Mouse (Mus musculus) bone marrow, adult 2 months (tissue): ENCODE measurements at regions not wholly inside any gene's neighbourhood (a gene's known extent, or its start where the extent isn't known, plus 50 kb on each side); places are given as distances from the start of the nearest gene placed in this dataset.

Experiments
- H3K27ac ChIP-seq: fragments of 200-500 bp; 2 replicates; pipeline ENCODE4 v1.5.1; 2012; ENCODE audit warnings: low read depth, mild to moderate bottlenecking, control low read depth, inconsistent platforms, low read length; ENCODE audit not compliant: control insufficient read depth, poor library complexity, insufficient read depth
- H3K4me1 ChIP-seq: fragments of 200-500 bp; 2 replicates; pipeline ENCODE4 v1.6.1; 2011; ENCODE audit warnings: low read length; ENCODE audit not compliant: control insufficient read depth, insufficient read depth
- H3K4me3 ChIP-seq: fragments of 200-500 bp; replicated peaks from 2 replicates; pipeline ENCODE3; 2011; ENCODE audit warnings: mild to moderate bottlenecking, low read depth, low read length, control low read depth; ENCODE audit not compliant: control insufficient read depth
- CTCF ChIP-seq: fragments of 200-500 bp; IDR thresholded peaks from 2 replicates; pipeline ENCODE4 v1.5.1; 2011; ENCODE audit warnings: low read length, control low read depth; ENCODE audit not compliant: control insufficient read depth, insufficient read depth
- POLR2A ChIP-seq: fragments of 200-500 bp; IDR thresholded peaks from 2 replicates; pipeline ENCODE4 v1.6.1; 2011; ENCODE audit warnings: low read depth, mild to moderate bottlenecking, control low read depth, low read length, borderline replicate concordance; ENCODE audit not compliant: control insufficient read depth
- WGBS: fragments of 180-500 bp; shearing (Covaris S2); methylation state at CpG from one replicate; pipeline ENCODE4 v1.1.7; 2018; 5-methylcytosine and 5-hydroxymethylcytosine counted together

- TF ChIP-seq CTCF (no peak), POLR2A (no peak)
- H3K4me3 ChIP-seq = no peak overlapping the region
- no peaks in the 10 kb centered on the region for H3K4me1 ChIP-seq
- no peak overlapping the region for H3K27ac ChIP-seq
- 74% methylated on average over 4 of the region's 4 CpGs for WGBS
Observed at GRCm38 (mm10) chr2:78520258-78521023, 347.5 kb upstream of the Ube2e3 start.

- H3K4me1 ChIP-seq = no peaks in the 10 kb centered on the region
- no peak overlapping the region for H3K4me3 ChIP-seq
- TF ChIP-seq POLR2A = no peak
- no peak for TF ChIP-seq CTCF
- no peak overlapping the region for H3K27ac ChIP-seq
Observed at GRCm38 (mm10) chr2:78493115-78493514, 374.8 kb upstream of the Ube2e3 start.

DNA sequence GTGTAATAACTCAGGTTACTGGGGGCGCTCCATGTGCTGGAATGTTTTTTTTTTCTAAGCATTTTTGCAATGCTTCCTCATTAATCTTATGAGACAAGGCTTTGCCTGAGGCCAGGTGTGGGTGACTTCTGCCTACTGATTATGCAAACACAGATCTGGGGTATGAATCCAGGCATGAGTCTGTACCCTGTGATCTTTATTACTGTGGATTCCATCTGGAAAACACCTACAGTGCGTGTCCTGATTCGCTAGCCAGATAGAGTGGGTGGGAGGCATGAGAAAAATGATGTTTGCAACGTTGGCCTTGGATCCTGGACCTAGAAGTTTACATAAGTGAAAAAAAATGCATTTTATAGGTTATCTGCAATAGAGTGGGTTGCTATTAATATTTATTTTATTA, 387.9 kb upstream of the Ube2e3 start:
- Histone ChIP-seq H3K27ac (no peak overlapping the region), H3K4me3 (no peak overlapping the region), H3K4me1 (no peaks in the 10 kb centered on the region)
- 79% methylated on average over 4 of the region's 4 CpGs for WGBS
- no peak for TF ChIP-seq POLR2A
- no peak for TF ChIP-seq CTCF

- no peak overlapping the region for H3K4me3 ChIP-seq
- 85% methylated on average over 4 of the region's 4 CpGs for WGBS
- H3K27ac ChIP-seq = no peak overlapping the region
- no peaks in the 10 kb centered on the region for H3K4me1 ChIP-seq
- TF ChIP-seq POLR2A = no peak
- TF ChIP-seq CTCF = no peak
Observed at GRCm38 (mm10) chr2:78459444-78459843, 408.5 kb upstream of the Ube2e3 start.

DNA sequence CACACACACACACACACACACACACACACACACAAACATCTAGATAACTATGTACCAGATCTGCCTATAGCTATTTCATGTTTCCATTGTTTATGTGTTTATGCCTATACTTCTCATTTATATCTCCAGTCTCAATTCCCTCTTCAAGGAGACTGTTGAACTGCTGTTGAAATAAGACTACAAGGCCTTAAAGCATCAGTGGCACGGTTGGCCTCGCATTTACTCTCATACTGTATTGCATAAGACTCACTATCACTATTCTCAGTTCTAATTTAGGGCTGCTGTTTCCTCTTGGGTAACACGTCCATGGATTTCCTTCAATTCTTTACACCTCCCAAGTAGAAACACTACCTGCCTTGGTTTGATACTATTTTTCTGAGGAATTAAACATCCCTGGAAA, 414.5 kb upstream of the Ube2e3 start:
- H3K4me3 ChIP-seq = no peak overlapping the region
- no peaks in the 10 kb centered on the region for H3K4me1 ChIP-seq
- 39% methylated on average over 3 of the region's 3 CpGs for WGBS
- H3K27ac ChIP-seq = no peak overlapping the region
- TF ChIP-seq CTCF = no peak
- no peak for TF ChIP-seq POLR2A

- H3K27ac ChIP-seq = no peak overlapping the region
- H3K4me1 ChIP-seq = no peaks in the 10 kb centered on the region
- H3K4me3 ChIP-seq = no peak overlapping the region
- TF ChIP-seq CTCF (no peak), POLR2A (no peak)
Observed at GRCm38 (mm10) chr2:78436816-78437215, 431.1 kb upstream of the Ube2e3 start.

DNA sequence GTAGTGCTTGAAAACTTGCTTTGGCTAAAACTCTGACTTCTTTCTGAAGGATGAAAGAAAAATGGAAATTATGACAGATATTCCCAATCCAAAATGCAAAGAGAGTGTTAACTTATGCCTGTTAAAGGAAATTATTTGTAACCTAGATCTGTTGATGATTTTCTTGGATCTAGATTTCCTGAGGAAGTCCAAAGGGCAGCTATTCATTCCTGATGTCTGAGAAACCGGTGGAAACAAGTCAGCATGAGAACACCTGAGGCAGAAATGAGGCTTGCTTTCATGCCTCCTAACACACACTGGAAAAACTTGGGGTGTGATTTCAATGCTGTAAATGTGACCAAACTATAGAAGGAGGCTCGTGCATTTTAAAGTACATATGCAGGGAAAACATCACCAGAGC, 432.9 kb upstream of the Ube2e3 start:
- no peak for TF ChIP-seq POLR2A
- no peak for TF ChIP-seq CTCF
- WGBS = 49% methylated on average over 2 of the region's 2 CpGs
- Histone ChIP-seq H3K4me1 (no peaks in the 10 kb centered on the region), H3K4me3 (no peak overlapping the region), H3K27ac (no peak overlapping the region)

GRCm38 (mm10) chr2:78427659-78428336, 440.1 kb upstream of the Ube2e3 start:
- Histone ChIP-seq H3K27ac (no peak overlapping the region), H3K4me3 (no peak overlapping the region), H3K4me1 (no peaks in the 10 kb centered on the region)
- TF ChIP-seq POLR2A = no peak
- TF ChIP-seq CTCF = no peak

DNA sequence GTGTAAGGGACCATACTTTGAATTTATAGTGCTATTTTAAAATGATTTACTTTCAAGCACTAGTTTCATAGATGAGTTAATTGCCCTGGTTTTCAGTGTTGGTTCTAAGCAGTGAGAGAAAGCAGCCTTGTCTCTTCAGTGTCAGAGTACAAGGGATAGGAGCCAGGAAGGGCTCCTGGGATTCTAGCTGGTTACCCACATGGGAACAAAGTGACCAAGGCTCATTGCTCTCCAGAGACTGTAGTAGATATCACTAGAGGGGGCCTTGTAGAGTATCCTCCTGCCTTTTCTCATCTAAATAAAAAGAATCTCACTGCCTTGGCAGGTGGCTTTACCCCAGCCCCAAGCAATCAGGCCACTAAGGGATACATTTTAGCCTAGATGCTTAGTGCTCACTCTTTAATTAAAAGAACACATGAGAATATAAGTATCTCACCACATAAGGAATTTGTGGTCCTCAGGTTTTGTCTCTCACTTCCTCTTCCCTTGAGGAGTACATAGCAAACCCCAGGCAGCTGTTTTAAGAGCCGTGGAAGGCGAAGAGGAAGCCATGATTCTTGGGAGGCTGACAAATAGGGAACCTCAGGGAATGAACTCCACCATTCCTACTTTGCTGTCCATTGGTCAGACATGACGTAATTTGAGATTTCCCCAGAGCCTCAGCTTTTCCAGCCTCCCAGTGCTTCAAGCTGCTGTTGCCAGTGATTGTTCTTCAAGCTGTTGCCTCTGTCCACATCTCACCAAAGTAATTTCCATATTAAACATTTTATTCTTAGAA, 449.2 kb upstream of the Ube2e3 start:
- no peak overlapping the region for H3K4me3 ChIP-seq
- no peaks in the 10 kb centered on the region for H3K4me1 ChIP-seq
- H3K27ac ChIP-seq = no peak overlapping the region
- WGBS = 43% methylated on average over 3 of the region's 3 CpGs
- TF ChIP-seq CTCF (no peak), POLR2A (no peak)
